Mouse (Mus musculus) limb, embryonic 14.5 days (tissue): Measurements from ENCODE around the gene Ccdc33. TPM values are rescaled to one million over a fixed set of nuclear protein-coding genes. Genes with fewer than 3 reads are reported as not detected.

Experiments
- ATAC-seq: fragments of 200-750 bp; cut with Nextera tagmentation; 2 replicates; pipeline ENCODE4 v1.8.0; 2017; ENCODE audit warnings: low read depth, moderate number of reproducible peaks, moderate TSS enrichment; ENCODE audit not compliant: low FRiP score
- DNase-seq: peaks from one replicate; pipeline ENCODE4 v3.0.0-alpha.2; 2015; ENCODE audit warnings: low spot score
- H3K27ac ChIP-seq: fragments of 300-500 bp; sonication (generic); replicated peaks from 2 replicates; pipeline ENCODE4 v1.5.1; 2014; ENCODE audit warnings: low read depth, mild to moderate bottlenecking, low read length, moderate library complexity, mixed read lengths
- H3K27me3 ChIP-seq: fragments of 300-500 bp; sonication (generic); 2 replicates; pipeline ENCODE4 v1.6.1; 2014; ENCODE audit warnings: low read length, mixed read lengths; ENCODE audit not compliant: control insufficient read depth, insufficient read depth
- H3K36me3 ChIP-seq: fragments of 300-500 bp; sonication (generic); 2 replicates; pipeline ENCODE4 v1.6.1; 2014; ENCODE audit warnings: mild to moderate bottlenecking, low read length, moderate library complexity, mixed read lengths; ENCODE audit not compliant: control insufficient read depth, insufficient read depth
- H3K4me1 ChIP-seq: fragments of 300-500 bp; sonication (generic); 2 replicates; pipeline ENCODE4 v1.6.1; 2014; ENCODE audit warnings: antibody characterized with exemption, low read length, mixed read lengths; ENCODE audit not compliant: control insufficient read depth, insufficient read depth
- H3K4me2 ChIP-seq: fragments of 300-500 bp; sonication (generic); replicated peaks from 2 replicates; pipeline ENCODE4 v1.6.1; 2014; ENCODE audit warnings: low read depth, mild to moderate bottlenecking, low read length, moderate library complexity; ENCODE audit not compliant: severe bottlenecking
- H3K4me3 ChIP-seq: fragments of 300-500 bp; sonication (generic); replicated peaks from 2 replicates; pipeline ENCODE4 v1.5.1; 2014; ENCODE audit warnings: low read length
- H3K9ac ChIP-seq: fragments of 300-500 bp; sonication (generic); 2 replicates; pipeline ENCODE4 v1.6.1; 2014; ENCODE audit warnings: mild to moderate bottlenecking, low read depth, low read length, moderate library complexity; ENCODE audit not compliant: severe bottlenecking
- H3K9me3 ChIP-seq: fragments of 300-500 bp; sonication (generic); 2 replicates; pipeline ENCODE4 v1.6.1; 2016; ENCODE audit warnings: low read length; ENCODE audit not compliant: control insufficient read depth
- POLR2A ChIP-seq: fragments of 200-500 bp; IDR thresholded peaks from 2 replicates; pipeline ENCODE4 v1.8.0; 2012; ENCODE audit warnings: inconsistent platforms, mild to moderate bottlenecking, moderate library complexity, borderline replicate concordance; ENCODE audit not compliant: insufficient read depth, insufficient read length; ENCODE audit errors: extremely low read depth
- WGBS: fragments of 180-500 bp; shearing (Covaris S2); extraction: QIAGEN DNeasy Blood & Tissue Kit; methylation state at CpG from one replicate; pipeline ENCODE4 v1.1.7; 2014; 5-methylcytosine and 5-hydroxymethylcytosine counted together
- polyA plus RNA-seq, 2 experiments: library from polyadenylated mRNA; depleted of rRNA in 1 of 2; stranded (reverse) in 1 of 2; unstranded in 1 of 2; fragments of >200 nt; fragmentation: Nextera tagmentation in 1 of 2; extraction: Ambion mirVana in 1 of 2; gene quantifications; 2 replicates each; pipeline versions ENCODE4 v1.2.1 to v1.2.3; 2012 to 2014

The Ccdc33 gene
- polyA plus RNA-seq, 2 experiments, result 0.11 TPM; not detected in 1

DNA sequence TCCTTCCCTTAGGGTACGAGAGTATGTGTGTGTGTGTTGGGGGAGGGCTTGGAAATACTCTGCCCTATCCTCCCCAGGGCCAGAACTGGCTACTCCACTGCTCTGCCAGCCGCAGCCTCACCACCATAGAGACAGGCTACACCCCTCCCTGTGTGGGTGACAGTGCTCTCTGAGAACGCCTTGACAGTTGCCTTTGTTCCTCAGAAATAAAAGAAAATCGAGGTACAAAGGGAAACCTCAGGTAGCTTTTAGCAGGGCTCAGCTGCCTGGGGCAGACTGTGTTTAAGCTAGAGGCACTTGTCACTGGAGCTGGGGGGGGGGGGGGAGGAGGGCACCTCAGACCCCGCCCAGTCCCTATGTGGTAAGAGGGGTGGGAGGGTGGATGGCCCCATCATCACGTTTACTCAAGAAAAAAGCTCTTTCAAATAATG lies 6.3 kb downstream of the Ccdc33 start:
- Histone ChIP-seq H3K36me3 (no peaks in the 10 kb centered on the region), H3K9ac (no peak overlapping the region), H3K4me2 (0 out of 2 replicates have a peak overlapping the region, but pooled peaks have one; percentile 46), H3K4me1 (peaks cover 51% of the 10 kb centered on the region), H3K4me3 (no peak overlapping the region), H3K9me3 (no peaks in the 10 kb centered on the region), H3K27ac (0 out of 2 replicates have a peak overlapping the region, but pooled peaks have one; percentile 14), H3K27me3 (no peaks in the 10 kb centered on the region)
- DNase-seq (no peak), ATAC-seq (no peak)
- WGBS, result 12% methylated on average over 6 of the region's 6 CpGs
- TF ChIP-seq POLR2A, result no peak

DNA sequence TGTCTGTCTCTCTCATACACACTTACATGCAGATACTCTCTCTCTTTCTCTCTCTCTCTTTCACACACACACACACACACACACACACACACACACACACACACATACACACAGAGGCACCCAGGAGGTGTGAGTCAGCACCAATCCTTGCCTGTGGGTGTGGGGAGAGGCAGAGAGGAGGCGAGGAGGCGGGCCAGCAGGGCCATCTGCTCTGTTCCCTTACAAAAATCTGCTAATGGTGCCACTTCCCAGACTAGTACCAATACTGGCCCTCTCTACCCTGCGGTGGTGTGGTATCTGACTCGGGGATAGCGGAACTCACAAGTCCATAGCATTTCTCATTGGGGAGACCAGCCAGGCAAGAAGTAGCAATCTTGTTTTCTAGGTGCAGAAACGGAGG lies 7.2 kb downstream of the Ccdc33 start:
- Histone ChIP-seq H3K4me2 (no peak overlapping the region), H3K4me3 (no peak overlapping the region), H3K27ac (no peak overlapping the region), H3K9me3 (no peaks in the 10 kb centered on the region), H3K27me3 (no peaks in the 10 kb centered on the region), H3K9ac (no peak overlapping the region), H3K36me3 (no peaks in the 10 kb centered on the region), H3K4me1 (peaks cover 47% of the 10 kb centered on the region)
- 44% methylated on average over 6 of the region's 6 CpGs for WGBS
- ATAC-seq (no peak), DNase-seq (no peak)
- no peak for TF ChIP-seq POLR2A

DNA sequence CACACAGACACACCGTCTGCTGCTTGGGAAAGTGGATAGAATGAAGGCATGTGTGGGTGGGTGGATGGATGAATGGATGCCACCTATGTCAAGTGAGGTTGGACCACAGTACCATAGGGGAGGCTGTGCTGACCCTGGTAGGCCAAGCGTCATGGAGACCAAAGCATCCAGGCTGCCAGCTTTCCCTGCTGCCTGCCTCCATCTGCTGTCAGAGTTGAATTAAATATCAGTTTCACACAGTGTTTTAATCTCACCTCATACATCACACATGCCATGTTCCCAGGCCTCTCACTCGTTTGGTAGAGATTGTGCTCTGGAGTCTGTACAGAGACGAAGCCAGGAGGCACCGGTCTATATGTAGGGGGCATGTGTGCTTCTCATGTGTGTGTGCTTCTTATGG lies 7.8 kb downstream of the Ccdc33 start:
- peaks cover 41% of the 10 kb centered on the region for H3K4me1 ChIP-seq

DNA sequence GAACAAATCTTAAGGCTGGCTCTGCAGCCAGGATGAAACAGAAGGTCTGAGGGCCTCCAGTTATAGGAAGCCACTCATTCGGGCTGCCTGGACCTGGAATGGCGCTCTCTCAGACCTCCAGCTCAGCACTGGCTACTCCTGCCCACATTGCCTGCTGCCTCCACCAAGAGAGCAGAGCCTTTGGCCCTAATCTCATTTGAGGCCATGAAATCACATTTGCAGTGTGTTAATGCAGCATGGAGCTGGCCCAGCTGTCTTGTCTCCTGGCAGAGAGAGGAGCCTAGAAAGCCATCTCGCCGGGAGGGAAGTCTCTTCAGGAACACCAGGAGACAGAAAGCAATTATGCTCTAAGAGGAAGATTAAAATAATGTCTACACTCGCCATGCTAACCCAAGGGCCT lies 11.1 kb downstream of the Ccdc33 start:
- no peak for TF ChIP-seq POLR2A
- no peaks in the 10 kb centered on the region for H3K9me3 ChIP-seq
- no peak overlapping the region for H3K4me2 ChIP-seq
- H3K36me3 ChIP-seq, result no peaks in the 10 kb centered on the region
- H3K27ac ChIP-seq, result no peak overlapping the region
- ATAC-seq (no peak), DNase-seq (no peak)
- WGBS, result 59% methylated on average over 5 of the region's 5 CpGs
- H3K4me3 ChIP-seq, result no peak overlapping the region
- no peaks in the 10 kb centered on the region for H3K27me3 ChIP-seq
- H3K9ac ChIP-seq, result no peak overlapping the region
- peaks cover 9% of the 10 kb centered on the region for H3K4me1 ChIP-seq

More for the DNA sequence above, 7.8 kb downstream of the Ccdc33 start:
- Histone ChIP-seq H3K27ac (no peak overlapping the region), H3K9ac (no peak overlapping the region), H3K4me2 (no peak overlapping the region), H3K4me3 (no peak overlapping the region), H3K36me3 (no peaks in the 10 kb centered on the region), H3K9me3 (no peaks in the 10 kb centered on the region), H3K27me3 (no peaks in the 10 kb centered on the region)
- WGBS, result 73% methylated on average over 5 of the region's 5 CpGs
- no peak for TF ChIP-seq POLR2A
- DNase-seq (no peak), ATAC-seq (no peak)

DNA sequence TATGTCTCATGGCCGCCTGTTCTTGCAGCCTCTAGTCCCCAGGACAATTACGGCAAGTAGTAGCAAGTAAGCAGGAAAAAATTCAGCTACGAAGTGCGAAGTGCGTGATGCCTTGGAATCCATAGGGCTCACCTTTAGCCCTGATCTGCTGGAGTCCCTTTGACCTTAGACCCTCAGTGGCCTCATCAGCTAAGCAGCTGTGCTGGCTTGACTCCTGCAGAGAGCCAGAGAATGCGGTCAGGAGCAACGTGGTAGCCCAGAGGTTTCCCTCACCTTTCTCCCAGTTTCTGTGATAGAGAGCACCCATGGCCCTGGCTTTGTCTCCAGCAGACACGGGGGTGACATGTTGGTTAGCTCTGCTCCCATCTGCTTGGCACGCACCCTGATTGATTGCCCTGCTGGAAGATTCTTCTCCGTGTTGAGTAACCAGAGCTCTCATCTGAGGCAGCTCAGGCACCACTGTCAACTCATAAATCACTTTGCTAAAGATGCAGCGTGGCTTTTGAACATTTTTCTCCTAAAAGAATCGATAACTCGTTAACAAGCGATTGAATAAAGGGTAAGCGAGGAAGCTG lies 12.9 kb downstream of the Ccdc33 start:
- ATAC-seq (no peak), DNase-seq (no peak)
- 44% methylated on average over 15 of the region's 15 CpGs for WGBS
- Histone ChIP-seq H3K27ac (no peak overlapping the region), H3K9ac (no peak overlapping the region), H3K4me3 (no peak overlapping the region), H3K9me3 (no peaks in the 10 kb centered on the region), H3K4me1 (no peaks in the 10 kb centered on the region), H3K4me2 (no peak overlapping the region), H3K27me3 (no peaks in the 10 kb centered on the region), H3K36me3 (no peaks in the 10 kb centered on the region)
- no peak for TF ChIP-seq POLR2A

DNA sequence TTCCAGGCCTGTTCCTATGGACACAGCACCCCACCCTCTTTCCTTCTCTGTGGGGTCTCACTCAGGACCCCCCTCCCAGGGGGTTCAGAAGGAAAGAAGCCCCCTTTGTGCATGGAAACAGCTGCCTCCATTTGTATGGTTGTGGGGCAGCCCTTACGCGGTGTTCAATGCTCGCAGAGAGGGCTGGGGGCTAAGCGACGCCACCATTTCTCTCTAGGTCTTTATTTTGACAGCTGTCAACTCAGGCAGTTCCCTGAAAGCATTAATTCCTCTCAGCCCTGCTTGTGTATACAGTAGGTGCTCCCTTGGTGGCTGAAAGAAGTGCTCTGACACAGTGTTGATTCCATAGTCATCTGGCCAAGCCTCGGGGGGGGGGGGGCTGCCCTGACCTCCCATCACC lies 15.0 kb downstream of the Ccdc33 start:
- DNase-seq, result no peak
- no peak overlapping the region for H3K4me2 ChIP-seq
- H3K9ac ChIP-seq, result no peak overlapping the region
- WGBS, result 75% methylated on average over 6 of the region's 6 CpGs
- H3K9me3 ChIP-seq, result no peaks in the 10 kb centered on the region
- no peak overlapping the region for H3K4me3 ChIP-seq
- no peak for TF ChIP-seq POLR2A
- ATAC-seq, result no peak
- H3K4me1 ChIP-seq, result no peaks in the 10 kb centered on the region
- H3K36me3 ChIP-seq, result no peaks in the 10 kb centered on the region
- no peaks in the 10 kb centered on the region for H3K27me3 ChIP-seq
- H3K27ac ChIP-seq, result no peak overlapping the region
